Mouse (Mus musculus) ES-Bruce4 (cell line): ENCODE results near the gene Lrrc25.

Experiments
- CTCF ChIP-seq: IDR thresholded peaks from one replicate; pipeline ENCODE4 v1.8.1; 2011; ENCODE audit warnings: low read depth, low read length
- EP300 ChIP-seq: IDR thresholded peaks from 2 replicates; pipeline ENCODE4 v1.6.1; 2011; ENCODE audit warnings: low read depth, low read length; ENCODE audit not compliant: insufficient read depth
- POLR2A ChIP-seq: IDR thresholded peaks from one replicate; pipeline ENCODE4 v1.8.1; 2011; ENCODE audit warnings: low read length; ENCODE audit not compliant: insufficient read depth

- TF ChIP-seq CTCF (no peak), POLR2A (no peak), EP300 (no peak)
These were observed 48.7 kb downstream of the Lrrc25 start for GRCm38 (mm10) chr8:70664631-70665030.
